ENCODE assay signal across 10 mouse cellular contexts in genomic region chr7:142496800-142497199, GRCm38 (mm10). TPM values are rescaled to one million over a fixed set of nuclear protein-coding genes. Genes with fewer than 3 reads are reported as not detected.
DNase-seq lines count a peak whose midpoint lies in the region; ATAC-seq and TF ChIP-seq lines count a peak whose summit lies in the region.
"Had no signal": no experiment of that assay in that cellular context is flagged by ENCODE, and none has a peak within 500 bp of the region (broad histone marks: within the 10 kb centered on the region; RNA-seq: fewer than 3 reads in every experiment).

No protein-coding gene starts in this region.

- H3K27ac ChIP-seq in lung, embryonic 14.5 days (ENCODE audit: low read depth): no peak overlapping the region
- H3K27ac ChIP-seq in embryonic facial prominence, embryonic 10.5 days (replicated peaks): 0 out of 2 replicates have a peak overlapping the region, but pooled peaks have one; percentile 20
- H3K27ac ChIP-seq in stomach, embryonic 16.5 days (ENCODE audit: low read length): peak overlapping the region; percentile 31
- no peak overlapping the region for H3K27ac ChIP-seq in midbrain, embryonic 15.5 days
- H3K27ac ChIP-seq: limb, embryonic 12.5 days had no signal

- DNase-seq in heart, adult 11 months: peak; percentile 96
- DNase-seq in heart, postnatal 36 days: no peak
- no peak for DNase-seq in lung, embryonic 14.5 days
- DNase-seq in lung, adult 18-20 months: no peak
- DNase-seq in embryonic facial prominence, embryonic 10.5 days (ENCODE audit: low spot score): no peak
- DNase-seq in embryo, embryonic 10 days (ENCODE audit: low spot score): no peak

- H3K4me2 ChIP-seq in lung, embryonic 14.5 days: no peak overlapping the region
- no peak overlapping the region for H3K4me2 ChIP-seq in stomach, embryonic 16.5 days (ENCODE audit: low read depth, low read length)
- H3K4me2 ChIP-seq in midbrain, embryonic 15.5 days: no peak overlapping the region
- H3K4me2 ChIP-seq: limb, embryonic 12.5 days had no signal

- ATAC-seq in lung, embryonic 14.5 days (ENCODE audit: insufficient read depth): no peak
- no peak for ATAC-seq in stomach, embryonic 16.5 days (ENCODE audit: insufficient read depth, low FRiP score)
- ATAC-seq in midbrain, embryonic 15.5 days (replicated peaks): no peak

- intact Hi-C loops in heart, postnatal 36 days (cut with DNase I): loop anchor here (1.0 kb wide), 1 partner anchor 56 kb away; no protein-coding TSS in a partner anchor

- WGBS in lung, embryonic 14.5 days: 84% methylated on average over 5 of the region's 5 CpGs
- whole genome bisulfite sequencing in embryonic facial prominence, embryonic 10.5 days: 84% methylated on average over 5 of the region's 5 CpGs
- 88% methylated on average over 5 of the region's 5 CpGs for WGBS in stomach, embryonic 16.5 days
- 78% methylated on average over 5 of the region's 5 CpGs for WGBS in midbrain, embryonic 15.5 days

- 0 out of 2 replicates have a peak, but pooled peaks cover 2% of the 10 kb centered on the region for H3K4me1 ChIP-seq in lung, embryonic 14.5 days (ENCODE audit: insufficient read depth)
- H3K4me1 ChIP-seq in embryonic facial prominence, embryonic 10.5 days: peaks cover 24% of the 10 kb centered on the region
- H3K4me1 ChIP-seq in stomach, embryonic 16.5 days (ENCODE audit: control insufficient read depth, insufficient read depth, low read length): no peaks in the 10 kb centered on the region
- H3K4me1 ChIP-seq in midbrain, embryonic 15.5 days: no peaks in the 10 kb centered on the region

- no peak overlapping the region for H3K9ac ChIP-seq in lung, embryonic 14.5 days
- H3K9ac ChIP-seq in stomach, embryonic 16.5 days (ENCODE audit: low read length): no peak overlapping the region
- H3K9ac ChIP-seq in midbrain, embryonic 15.5 days: no peak overlapping the region
- H3K9ac ChIP-seq: limb, embryonic 12.5 days had no signal

- no peaks in the 10 kb centered on the region for H3K27me3 ChIP-seq in lung, embryonic 14.5 days (ENCODE audit: insufficient read depth, low read length)
- no peaks in the 10 kb centered on the region for H3K27me3 ChIP-seq in embryonic facial prominence, embryonic 10.5 days (replicated peaks; ENCODE audit: low read depth, poor library complexity, severe bottlenecking)
- H3K27me3 ChIP-seq in stomach, embryonic 16.5 days (ENCODE audit: control insufficient read depth, insufficient read depth, low read length): no peaks in the 10 kb centered on the region
- H3K27me3 ChIP-seq in midbrain, embryonic 15.5 days (replicated peaks): no peaks in the 10 kb centered on the region
- H3K27me3 ChIP-seq: limb, embryonic 12.5 days had no signal

- peaks cover 19% of the 10 kb centered on the region; the same call in 1 of the 2 replicates for H3K36me3 ChIP-seq in lung, embryonic 14.5 days (ENCODE audit: insufficient read depth)
- peaks cover 4% of the 10 kb centered on the region; the same call in 1 of the 2 replicates for H3K36me3 ChIP-seq in embryonic facial prominence, embryonic 10.5 days (replicated peaks)
- H3K36me3 ChIP-seq in stomach, embryonic 16.5 days (ENCODE audit: control insufficient read depth, insufficient read depth, low read length): peaks cover 10% of the 10 kb centered on the region; the same call in 1 of the 2 replicates
- H3K36me3 ChIP-seq in midbrain, embryonic 15.5 days (replicated peaks): no peaks in the 10 kb centered on the region

- TF ChIP-seq CTCF in lung, embryonic 14.5 days (IDR thresholded peaks at IDR 0.05; ENCODE audit: low read depth): peak; percentile 57

- no peaks in the 10 kb centered on the region for H3K9me3 ChIP-seq in lung, embryonic 14.5 days (ENCODE audit: low read depth, low read length)
- no peaks in the 10 kb centered on the region for H3K9me3 ChIP-seq in embryonic facial prominence, embryonic 10.5 days
- H3K9me3 ChIP-seq in stomach, embryonic 16.5 days (replicated peaks; ENCODE audit: control insufficient read depth, low read length): no peaks in the 10 kb centered on the region
- H3K9me3 ChIP-seq in midbrain, embryonic 15.5 days: no peaks in the 10 kb centered on the region
- H3K9me3 ChIP-seq: limb, embryonic 12.5 days had no signal

- no peak overlapping the region for H3K4me3 ChIP-seq in lung, embryonic 14.5 days (ENCODE audit: low read depth, low read length)
- H3K4me3 ChIP-seq in embryonic facial prominence, embryonic 10.5 days: no peak overlapping the region
- no peak overlapping the region for H3K4me3 ChIP-seq in stomach, embryonic 16.5 days (replicated peaks; ENCODE audit: low read length)
- no peak overlapping the region for H3K4me3 ChIP-seq in midbrain, embryonic 15.5 days
- H3K4me3 ChIP-seq: limb, embryonic 12.5 days had no signal

RNA-seq across cellular contexts. Expression of gene Tnnt3, which starts 1.8 kb away (rescaled TPM):
- total RNA-seq in heart, postnatal 36 days (2021): under 1 TPM; 0.61 to 0.68 TPM
- polyA plus RNA-seq in lung, embryonic 14.5 days (2014; fragmentation: Nextera tagmentation; extraction: Ambion mirVana): 1.5 and 2.5 TPM in 2 replicates
- polyA plus RNA-seq in embryonic facial prominence, embryonic 10.5 days (2016; fragmentation: Nextera tagmentation; extraction: Ambion mirVana): 1.4 and 1.6 TPM in 2 replicates
- polyA plus RNA-seq in stomach, embryonic 16.5 days (2015; fragmentation: Nextera tagmentation; extraction: Ambion mirVana): 12.0 and 208 TPM in 2 replicates
- 1.6 TPM in 2 replicates for polyA plus RNA-seq in midbrain, embryonic 15.5 days (2015; fragmentation: Nextera tagmentation; extraction: Ambion mirVana)
- total RNA-seq: layer of hippocampus, adult 18-20 months had no signal

RNA-seq across cellular contexts. Expression of gene Mrpl23, which starts 35.7 kb away (rescaled TPM):
- 10 to 100 TPM; 12.8 to 13.1 TPM for total RNA-seq in heart, postnatal 36 days (2021)
- 20.3 and 31.0 TPM in 2 replicates for polyA plus RNA-seq in lung, embryonic 14.5 days (2014; fragmentation: Nextera tagmentation; extraction: Ambion mirVana)
- 18.1 and 22.4 TPM in 2 replicates for polyA plus RNA-seq in embryonic facial prominence, embryonic 10.5 days (2016; fragmentation: Nextera tagmentation; extraction: Ambion mirVana)
- 16.2 and 30.7 TPM in 2 replicates for polyA plus RNA-seq in stomach, embryonic 16.5 days (2015; fragmentation: Nextera tagmentation; extraction: Ambion mirVana)
- 22.4 and 24.0 TPM in 2 replicates for polyA plus RNA-seq in midbrain, embryonic 15.5 days (2015; fragmentation: Nextera tagmentation; extraction: Ambion mirVana)

RNA-seq across cellular contexts. Expression of gene Lsp1, which starts 36.2 kb away (rescaled TPM):
- 10 to 100 TPM; 31.7 to 40.4 TPM for total RNA-seq in heart, postnatal 36 days (2021)
- 98.0 and 99.6 TPM in 2 replicates for polyA plus RNA-seq in lung, embryonic 14.5 days (2014; fragmentation: Nextera tagmentation; extraction: Ambion mirVana)
- 20.9 and 21.4 TPM in 2 replicates for polyA plus RNA-seq in embryonic facial prominence, embryonic 10.5 days (2016; fragmentation: Nextera tagmentation; extraction: Ambion mirVana)
- polyA plus RNA-seq in stomach, embryonic 16.5 days (2015; fragmentation: Nextera tagmentation; extraction: Ambion mirVana): 216 and 235 TPM in 2 replicates
- polyA plus RNA-seq in midbrain, embryonic 15.5 days (2015; fragmentation: Nextera tagmentation; extraction: Ambion mirVana): 3.7 and 5.4 TPM in 2 replicates

RNA-seq across cellular contexts. Expression of gene Tnni2, which starts 55.2 kb away (rescaled TPM):
- total RNA-seq in heart, postnatal 36 days (2021): 1 to 10 TPM; 1.6 to 3.4 TPM
- 0.86 and 1.6 TPM in 2 replicates for polyA plus RNA-seq in lung, embryonic 14.5 days (2014; fragmentation: Nextera tagmentation; extraction: Ambion mirVana)
- polyA plus RNA-seq in embryonic facial prominence, embryonic 10.5 days (2016; fragmentation: Nextera tagmentation; extraction: Ambion mirVana): 1.7 and 2.5 TPM in 2 replicates
- polyA plus RNA-seq in stomach, embryonic 16.5 days (2015; fragmentation: Nextera tagmentation; extraction: Ambion mirVana): 20.2 and 217 TPM in 2 replicates
- polyA plus RNA-seq in midbrain, embryonic 15.5 days (2015; fragmentation: Nextera tagmentation; extraction: Ambion mirVana): 0.25 and 0.74 TPM in 2 replicates

Comparison
In these comparisons a context has a peak if more than half of its experiments do, and no peak if none do; other contexts are left out.
1. H3K27ac ChIP-seq: peak in embryonic facial prominence, embryonic 10.5 days (single experiment) and stomach, embryonic 16.5 days (single experiment); none in lung, embryonic 14.5 days (single experiment) and midbrain, embryonic 15.5 days (single experiment).